Mouse (Mus musculus) thymus, adult 2 months (tissue): ENCODE results near the gene Tmem204. TPM values are rescaled to one million over a fixed set of nuclear protein-coding genes. Genes with fewer than 3 reads are reported as not detected.

Source experiments
- DNase-seq: peaks from one replicate; pipeline ENCODE4 v3.0.0; 2021
- H3K27ac ChIP-seq: fragments of 200-500 bp; 2 replicates; pipeline ENCODE4 v1.5.1; 2012; ENCODE audit warnings: low read length, control low read depth; ENCODE audit not compliant: control insufficient read depth, insufficient read depth
- H3K27me3 ChIP-seq: fragments of 200-500 bp; 2 replicates; pipeline ENCODE4 v1.6.1; 2012; ENCODE audit warnings: mild to moderate bottlenecking, low read length, moderate library complexity, mixed read lengths; ENCODE audit not compliant: control insufficient read depth, insufficient read depth
- H3K36me3 ChIP-seq: fragments of 200-500 bp; 2 replicates; pipeline ENCODE4 v1.6.1; 2012; ENCODE audit warnings: mild to moderate bottlenecking, low read length, moderate library complexity; ENCODE audit not compliant: control insufficient read depth, insufficient read depth
- H3K4me1 ChIP-seq: fragments of 200-500 bp; replicated peaks from 2 replicates; pipeline ENCODE4 v1.6.1; 2012; ENCODE audit warnings: low read length; ENCODE audit not compliant: control insufficient read depth, insufficient read depth
- H3K4me3 ChIP-seq: fragments of 200-500 bp; 2 replicates; pipeline ENCODE4 v1.5.1; 2012; ENCODE audit warnings: mild to moderate bottlenecking, low read length, control low read depth, moderate library complexity; ENCODE audit not compliant: control insufficient read depth, insufficient read depth
- CTCF ChIP-seq: fragments of 200-500 bp; IDR thresholded peaks from 2 replicates; pipeline ENCODE4 v1.5.1; 2012; ENCODE audit warnings: mild to moderate bottlenecking, control low read depth, low read length, moderate library complexity, borderline replicate concordance; ENCODE audit not compliant: control insufficient read depth, poor library complexity, insufficient read depth; ENCODE audit errors: extremely low read depth
- POLR2A ChIP-seq: fragments of 200-500 bp; IDR thresholded peaks from 2 replicates; pipeline ENCODE4 v1.6.1; 2012; ENCODE audit warnings: mild to moderate bottlenecking, low read length, control low read depth, moderate library complexity; ENCODE audit not compliant: control insufficient read depth, poor library complexity, insufficient read depth; ENCODE audit errors: extremely low read depth
- WGBS: fragments of 180-500 bp; shearing (Covaris S2); methylation state at CpG from one replicate; pipeline ENCODE4 v1.1.7; 2018; 5-methylcytosine and 5-hydroxymethylcytosine counted together
- polyA plus RNA-seq: library from polyadenylated mRNA; depleted of rRNA; stranded (reverse); fragments of >200 nt; gene quantifications from 2 replicates; pipeline ENCODE4 v1.2.3, GENCODE M21; 2012

Tmem204 gene
- polyA plus RNA-seq, 1 experiment: 11.3 TPM

DNA sequence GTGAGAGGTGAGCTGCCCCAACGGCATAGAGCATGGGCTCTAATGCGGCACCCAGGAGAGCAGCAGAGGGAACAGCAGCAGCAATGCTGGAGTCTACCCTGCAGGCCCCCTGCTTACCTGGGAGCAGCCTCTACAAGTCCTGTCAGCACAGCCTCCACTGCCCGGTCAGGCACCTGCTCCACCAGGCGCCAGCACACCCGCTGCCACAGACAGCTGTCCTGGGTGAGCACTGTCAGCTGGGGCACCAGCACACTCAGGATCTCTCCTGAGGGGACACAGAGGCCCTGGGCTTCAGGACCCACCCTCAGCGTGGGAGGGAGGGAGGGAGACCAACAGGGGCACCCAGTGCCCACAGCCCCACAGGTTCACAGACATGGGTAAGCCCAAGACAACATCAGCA lies 27.2 kb upstream of the Tmem204 start:
- Histone ChIP-seq H3K4me1 (peaks cover 11% of the 10 kb centered on the region), H3K36me3 (no peaks in the 10 kb centered on the region), H3K27ac (no peak overlapping the region), H3K4me3 (no peak overlapping the region), H3K27me3 (no peaks in the 10 kb centered on the region)
- TF ChIP-seq CTCF (no peak), POLR2A (no peak)
- 97% methylated on average over 6 of the region's 6 CpGs for WGBS
- DNase-seq: no peak

DNA sequence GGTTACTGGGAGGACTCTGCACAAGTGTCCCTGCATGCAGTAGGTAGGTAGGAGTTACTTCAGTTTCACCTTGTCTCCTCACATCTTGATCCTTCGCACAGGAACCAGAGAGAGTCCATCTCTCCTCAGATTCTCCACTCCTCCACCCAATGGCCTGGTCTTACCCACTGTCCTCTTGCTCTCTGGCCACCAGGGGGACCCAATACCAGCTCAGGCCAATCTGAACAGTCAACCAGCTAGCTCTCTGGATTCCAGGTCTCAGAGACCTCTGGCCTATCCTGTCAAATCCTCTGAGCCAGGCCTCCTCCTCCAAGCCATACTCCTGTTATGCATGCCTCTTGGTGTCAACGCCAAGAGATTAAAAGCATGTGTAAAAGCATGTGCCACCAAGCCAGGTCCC lies 26.2 kb upstream of the Tmem204 start:
- no peak for TF ChIP-seq CTCF
- no peak for TF ChIP-seq POLR2A
- H3K4me1 ChIP-seq: 0 out of 2 replicates have a peak, but pooled peaks cover 4% of the 10 kb centered on the region
- 98% methylated on average over 2 of the region's 2 CpGs for WGBS
- DNase-seq: no peak
- H3K4me3 ChIP-seq: no peak overlapping the region
- H3K27me3 ChIP-seq: no peaks in the 10 kb centered on the region
- H3K36me3 ChIP-seq: no peaks in the 10 kb centered on the region; the same call in 1 of the 2 replicates
- no peak overlapping the region for H3K27ac ChIP-seq

DNA sequence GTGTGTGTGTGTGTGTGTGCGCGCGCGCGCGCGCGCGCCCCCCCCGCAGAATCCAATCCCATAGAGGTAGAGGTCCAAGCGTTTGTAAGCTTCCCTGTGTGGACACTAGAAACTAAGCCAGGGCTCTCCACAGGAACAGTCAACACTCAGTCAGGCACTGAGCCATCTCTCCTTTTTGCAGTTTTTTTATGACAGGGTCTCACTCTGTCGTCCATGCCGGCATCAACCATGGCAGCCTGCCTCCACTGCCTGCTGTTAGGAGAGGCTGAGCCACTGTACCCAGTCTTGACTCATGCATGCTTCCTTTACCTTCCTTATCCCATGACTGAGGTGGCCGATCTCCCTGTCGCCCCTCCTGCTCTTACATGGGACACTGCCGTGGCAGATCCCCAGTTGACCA lies 24.4 kb upstream of the Tmem204 start:
- H3K4me3 ChIP-seq: no peak overlapping the region
- peaks cover 3% of the 10 kb centered on the region; the same call in 1 of the 2 replicates for H3K36me3 ChIP-seq
- WGBS: over 99% methylated on average over 11 of the region's 16 CpGs
- 0 out of 2 replicates have a peak, but pooled peaks cover 4% of the 10 kb centered on the region for H3K4me1 ChIP-seq
- TF ChIP-seq POLR2A: no peak
- TF ChIP-seq CTCF: no peak
- H3K27me3 ChIP-seq: no peaks in the 10 kb centered on the region
- no peak overlapping the region for H3K27ac ChIP-seq
- no peak for DNase-seq

DNA sequence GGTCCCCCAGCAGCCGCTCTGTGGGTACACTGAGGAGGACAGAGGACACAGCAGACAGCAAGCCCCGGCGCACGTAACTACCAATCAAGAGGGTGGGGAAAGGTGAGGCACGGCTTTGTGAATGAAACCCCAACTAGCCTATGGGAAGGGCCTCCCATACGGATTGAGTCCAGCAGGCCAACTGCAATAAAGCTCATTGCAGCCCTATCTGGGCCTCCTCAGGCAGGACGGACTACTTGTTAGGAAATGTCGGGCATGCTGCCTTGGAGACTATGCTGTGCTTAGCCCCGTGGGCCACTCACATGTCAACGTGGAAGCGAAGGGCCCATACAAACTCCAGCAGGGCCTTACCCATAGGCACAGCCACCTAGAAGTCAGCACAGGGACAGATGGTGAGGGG lies 17.9 kb upstream of the Tmem204 start:
- no peaks in the 10 kb centered on the region for H3K4me1 ChIP-seq
- no peak overlapping the region for H3K27ac ChIP-seq
- DNase-seq: no peak
- TF ChIP-seq POLR2A (no peak), CTCF (no peak)
- 97% methylated on average over 11 of the region's 11 CpGs for WGBS
- no peak overlapping the region for H3K4me3 ChIP-seq
- peaks cover 3% of the 10 kb centered on the region; the same call in 1 of the 2 replicates for H3K36me3 ChIP-seq
- H3K27me3 ChIP-seq: no peaks in the 10 kb centered on the region

DNA sequence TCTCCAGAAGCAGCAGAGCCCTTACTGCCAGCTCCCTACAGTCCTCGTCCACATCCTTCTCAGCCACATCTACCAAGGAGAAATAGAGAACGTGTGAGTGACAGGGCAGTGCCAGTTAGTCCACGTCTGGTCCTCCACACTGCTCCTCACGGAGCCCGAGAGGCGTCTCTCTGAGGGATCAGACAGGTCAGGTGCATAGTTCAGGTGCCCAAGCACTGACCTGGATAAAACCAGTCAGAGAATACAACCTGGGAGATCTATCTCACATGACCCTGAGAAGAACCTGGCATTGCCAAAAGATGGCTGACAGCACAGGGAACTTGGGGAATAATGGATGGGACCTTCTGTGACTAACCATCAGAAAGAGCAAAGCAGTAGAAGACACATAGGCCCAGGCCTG lies 16.7 kb upstream of the Tmem204 start:
- Histone ChIP-seq H3K4me1 (no peaks in the 10 kb centered on the region), H3K36me3 (peaks cover 3% of the 10 kb centered on the region; the same call in 1 of the 2 replicates), H3K4me3 (no peak overlapping the region), H3K27ac (no peak overlapping the region), H3K27me3 (no peaks in the 10 kb centered on the region)
- TF ChIP-seq POLR2A (no peak), CTCF (no peak)
- WGBS: 96% methylated on average over 6 of the region's 6 CpGs
- DNase-seq: no peak

DNA sequence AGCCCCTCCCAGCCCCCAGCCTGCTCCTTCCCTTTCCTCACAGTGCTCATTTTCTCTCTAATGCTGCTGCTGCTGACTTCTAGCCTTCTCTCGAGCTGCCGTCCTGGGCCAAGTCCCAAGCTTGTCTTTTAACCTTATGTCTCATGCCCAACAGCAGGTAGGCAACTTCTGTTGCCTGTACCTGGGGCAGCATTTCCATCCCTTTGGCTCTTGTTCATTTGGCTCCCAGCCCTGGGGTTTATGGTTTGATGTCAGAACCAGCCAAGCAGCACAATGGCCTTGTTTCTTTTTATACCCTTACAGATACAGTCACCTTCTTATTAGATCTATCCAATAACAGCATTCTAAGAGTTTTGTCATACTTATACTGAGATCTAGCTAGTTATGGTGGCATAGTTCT lies 12.8 kb upstream of the Tmem204 start:
- Histone ChIP-seq H3K4me1 (no peaks in the 10 kb centered on the region), H3K27me3 (no peaks in the 10 kb centered on the region), H3K4me3 (no peak overlapping the region), H3K27ac (no peak overlapping the region), H3K36me3 (no peaks in the 10 kb centered on the region)
- no peak for DNase-seq
- TF ChIP-seq POLR2A (no peak), CTCF (no peak)
- WGBS: 94% methylated on average over 2 of the region's 2 CpGs

DNA sequence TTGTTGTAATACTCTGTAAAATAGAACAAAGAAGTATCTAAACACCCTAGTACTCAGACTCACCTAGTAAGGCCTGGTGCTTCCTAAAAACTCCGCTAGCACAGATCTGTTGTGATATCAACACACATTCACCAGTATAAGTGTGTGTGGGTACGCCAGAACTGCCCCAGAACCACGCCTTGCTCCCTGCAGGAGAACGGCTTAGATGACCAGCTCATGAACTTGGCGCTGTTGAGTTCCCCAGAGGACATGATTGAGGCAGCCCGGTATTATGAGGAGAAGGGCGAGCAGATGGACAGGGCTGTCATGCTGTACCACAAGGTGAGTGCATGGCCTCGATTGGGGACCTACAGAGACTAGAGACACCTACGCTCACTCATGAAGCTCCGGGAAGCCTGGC lies 7.1 kb upstream of the Tmem204 start:
- Histone ChIP-seq H3K4me1 (no peaks in the 10 kb centered on the region), H3K36me3 (no peaks in the 10 kb centered on the region), H3K27me3 (no peaks in the 10 kb centered on the region), H3K27ac (no peak overlapping the region), H3K4me3 (no peak overlapping the region)
- TF ChIP-seq POLR2A: no peak
- TF ChIP-seq CTCF: no peak
- no peak for DNase-seq
- 97% methylated on average over 10 of the region's 10 CpGs for WGBS

DNA sequence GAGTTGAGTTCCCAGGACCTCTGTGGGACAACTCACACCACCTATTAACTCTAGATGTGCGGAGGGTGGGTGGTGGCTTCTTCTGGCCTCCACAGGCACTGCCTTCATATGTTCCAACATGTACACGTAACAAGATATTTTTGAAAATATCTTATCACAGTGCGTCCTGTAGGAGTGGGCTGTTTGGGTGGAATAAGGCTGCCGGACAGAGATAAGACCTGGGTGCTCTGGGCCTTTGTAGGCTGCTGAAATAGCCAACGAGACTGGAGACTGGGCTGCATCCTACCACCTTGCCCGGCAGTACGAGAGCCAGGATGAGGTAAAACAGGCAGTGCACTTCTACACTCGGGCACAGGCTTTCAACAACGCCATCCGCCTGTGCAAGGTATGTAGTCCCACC lies 5.8 kb upstream of the Tmem204 start:
- 96% methylated on average over 10 of the region's 10 CpGs for WGBS
- Histone ChIP-seq H3K27ac (no peak overlapping the region), H3K4me1 (no peaks in the 10 kb centered on the region), H3K27me3 (no peaks in the 10 kb centered on the region), H3K4me3 (no peak overlapping the region), H3K36me3 (no peaks in the 10 kb centered on the region)
- no peak for DNase-seq
- TF ChIP-seq POLR2A (no peak), CTCF (no peak)
